Mouse (Mus musculus) adipocyte (in vitro differentiated cells): ENCODE measurements around the gene Faap100.
A peak's percentile ranks its signal among the peaks of the same experiment; 100 is the strongest.
"Not testable (repeated sequence)": the region's sequence is repeated elsewhere in the genome, so short reads cannot be mapped to it uniquely, and the experiment has no call there.

Experiments
- DNase-seq: peaks from one replicate; pipeline ENCODE4 v3.0.0-alpha.2; 2016; ENCODE audit warnings: low spot score

Faap100 gene

DNA sequence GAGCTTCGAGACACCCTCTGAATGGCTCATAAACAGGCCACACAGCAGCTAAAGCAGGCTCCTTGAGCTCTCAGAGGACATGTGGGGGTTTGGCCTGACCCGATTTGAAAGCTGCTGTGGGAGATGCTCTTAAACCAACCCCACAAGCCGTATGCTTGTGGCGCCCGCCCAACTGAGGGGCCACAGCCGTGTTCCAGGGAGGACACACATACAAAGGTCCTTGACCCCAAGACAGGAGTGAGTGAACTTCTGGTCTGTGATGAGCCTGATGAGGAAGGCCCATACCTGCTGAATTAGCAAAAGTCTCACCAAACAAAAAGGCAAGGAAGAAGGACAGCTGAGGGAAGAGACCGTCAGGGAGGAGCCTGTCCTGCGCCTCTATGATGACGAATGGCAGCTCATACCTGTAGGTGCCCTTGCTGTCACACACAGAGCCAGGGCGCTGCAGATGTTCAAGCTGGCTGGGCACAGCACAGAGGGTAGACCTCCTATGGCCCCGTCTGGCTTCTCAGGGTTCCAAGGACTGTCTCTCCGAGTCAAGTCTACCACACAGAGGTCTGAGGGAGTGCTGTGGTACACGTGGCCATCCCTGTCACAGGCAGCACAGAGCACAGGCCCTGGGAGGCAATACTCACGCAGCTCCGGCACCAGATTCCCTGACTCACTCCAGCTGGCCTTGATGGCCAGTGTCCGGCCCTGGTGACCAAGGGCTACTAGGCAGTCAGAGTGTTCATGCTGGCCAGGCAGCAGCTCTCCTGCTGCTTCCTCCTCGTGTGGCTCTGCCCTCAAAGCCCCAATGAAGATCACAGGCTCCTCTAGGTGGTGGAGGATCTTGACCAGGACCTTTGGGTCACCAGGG lies 2.0 kb downstream of the Faap100 start:
- no peak for DNase-seq

GRCm38 (mm10) chr11:120375324-120375723 lies 3.2 kb downstream of the Faap100 start:
- no peak for DNase-seq

DNA sequence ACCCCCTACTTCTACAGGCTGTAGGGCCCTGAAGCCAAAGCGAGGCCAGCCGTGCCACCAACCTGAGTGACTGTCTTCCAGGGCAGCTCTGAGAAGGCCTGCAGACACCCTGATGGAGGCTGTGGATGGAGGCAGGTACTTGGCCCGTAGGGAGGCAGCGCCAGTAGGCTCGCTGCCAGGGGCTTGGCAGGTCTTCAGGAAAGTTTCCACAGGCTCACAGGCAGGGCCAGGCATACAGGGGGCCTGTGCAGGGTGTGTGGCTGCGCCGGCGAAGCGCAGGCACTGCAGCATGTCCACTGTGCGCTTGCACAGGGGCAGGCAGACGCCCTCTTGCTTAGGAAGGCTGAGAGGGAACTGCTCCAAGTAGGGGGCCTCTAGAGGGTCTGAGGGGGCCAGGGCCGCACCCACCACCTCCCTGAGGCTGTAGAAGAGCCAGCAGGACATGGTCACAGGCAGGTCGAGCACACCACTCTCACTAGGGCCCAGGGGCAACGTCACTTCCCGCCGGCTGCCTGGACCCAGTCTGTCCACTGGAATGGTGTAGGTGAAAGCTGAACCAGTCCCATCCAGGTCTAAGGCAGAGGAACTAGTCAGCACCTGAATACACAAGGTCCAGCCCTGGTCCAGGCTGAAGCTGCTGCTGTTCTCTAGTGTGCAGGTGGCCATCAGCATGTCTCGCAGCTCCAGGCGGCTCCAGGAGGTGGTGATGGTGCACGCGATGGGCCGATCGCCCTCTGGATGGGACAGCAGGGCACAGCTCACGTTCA lies 4.6 kb downstream of the Faap100 start:
- DNase-seq = no peak

GRCm38 (mm10) chr11:120373025-120373424 lies 5.5 kb downstream of the Faap100 start:
- no peak for DNase-seq

DNA sequence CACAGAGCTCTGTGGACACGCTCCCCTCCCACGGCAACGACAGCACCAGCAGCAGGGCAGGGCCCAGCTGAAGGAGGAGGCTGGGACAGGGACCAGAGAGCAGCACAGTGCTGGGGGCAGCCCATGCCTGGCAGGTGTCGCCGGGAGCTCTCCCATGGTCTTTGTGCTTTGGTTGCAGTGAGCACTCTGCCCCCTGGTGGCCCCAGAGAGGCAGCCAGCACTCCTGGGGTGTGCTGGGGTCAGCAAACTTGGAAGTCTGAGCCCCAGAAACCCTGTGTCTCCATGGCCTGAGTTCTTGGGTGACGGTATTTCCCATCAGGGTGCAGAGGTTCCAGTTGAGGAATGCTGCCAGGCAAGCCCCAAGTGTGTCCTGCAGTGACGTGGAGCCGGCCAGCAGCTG lies 8.9 kb downstream of the Faap100 start:
- peak; percentile 49 for DNase-seq

GRCm38 (mm10) chr11:120366443-120367027 lies 12.0 kb downstream of the Faap100 start:
- DNase-seq = no peak

- no peak for DNase-seq
Observed at GRCm38 (mm10) chr11:120362891-120363290, 15.7 kb downstream of the Faap100 start.

- DNase-seq = no peak
Observed at GRCm38 (mm10) chr11:120361295-120361694, 17.3 kb downstream of the Faap100 start, which contains the start of gene Fscn2. Gene Fscn2 (plus strand): TSS chr11:120361534.

DNA sequence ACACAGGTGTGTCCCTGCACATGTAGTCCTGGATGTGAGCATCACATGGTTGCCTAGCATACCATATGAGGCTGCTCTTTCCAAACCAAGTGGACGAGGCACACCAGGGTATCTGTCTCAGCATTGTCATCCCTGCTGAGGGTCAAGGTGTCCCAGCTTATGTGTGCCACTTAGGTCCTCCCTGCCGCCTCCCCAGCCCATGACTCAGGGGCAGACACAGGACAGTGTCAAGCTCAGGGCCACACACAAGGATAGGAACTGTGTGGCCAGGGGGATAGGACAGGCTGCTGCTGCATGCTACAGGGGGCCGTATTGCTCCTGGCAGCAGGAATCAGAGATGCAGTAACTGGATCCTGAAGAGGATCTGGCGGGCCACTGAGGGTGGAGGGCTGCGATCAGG lies 17.8 kb downstream of the Faap100 start:
- DNase-seq = no peak

DNA sequence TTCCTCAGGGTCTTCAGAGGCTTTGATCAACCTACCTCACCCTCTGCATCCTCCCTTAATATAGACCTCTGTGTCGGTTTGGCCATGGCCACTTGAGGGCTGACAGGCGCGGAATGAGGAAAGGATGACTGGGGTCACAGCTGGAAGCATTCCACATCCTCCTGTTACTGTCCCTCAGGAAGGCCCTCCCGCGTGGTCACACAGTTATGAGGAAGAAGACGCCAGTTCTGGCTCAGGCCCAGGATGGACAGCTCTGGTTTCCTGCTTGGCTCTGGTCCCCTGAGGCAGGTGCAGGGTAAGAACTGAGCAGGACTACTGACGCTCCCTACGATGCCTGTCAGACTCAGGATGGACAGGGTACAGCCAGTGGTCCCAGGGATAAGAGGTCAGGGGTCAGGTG lies 18.5 kb downstream of the Faap100 start:
- no peak for DNase-seq

DNA sequence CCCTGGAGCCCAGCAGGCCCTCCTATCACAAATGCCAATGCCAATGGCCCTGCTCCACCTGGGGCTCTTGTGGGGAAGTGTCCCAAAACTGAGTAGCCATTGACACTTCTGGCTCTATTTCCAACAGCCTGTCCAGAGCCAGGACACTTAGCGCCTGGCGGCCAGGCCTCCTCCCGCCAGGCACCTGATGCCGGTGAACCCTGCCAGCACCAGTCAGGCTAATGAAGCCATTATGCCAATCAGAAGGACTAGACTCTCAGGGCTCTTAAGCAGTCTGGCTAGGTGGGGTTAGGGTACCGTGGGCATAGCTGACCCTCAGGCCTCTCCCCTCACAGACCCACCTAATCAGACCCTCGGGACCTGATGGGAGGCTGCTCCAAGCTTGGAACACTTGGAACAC lies 19.2 kb downstream of the Faap100 start:
- no peak for DNase-seq

- peak; percentile 42 for DNase-seq
Observed at GRCm38 (mm10) chr11:120357791-120358401, 20.7 kb downstream of the Faap100 start.

GRCm38 (mm10) chr11:120356900-120357299 lies 21.7 kb downstream of the Faap100 start:
- no peak for DNase-seq

GRCm38 (mm10) chr11:120356319-120356840 lies 22.2 kb downstream of the Faap100 start:
- DNase-seq = no peak

- no peak for DNase-seq
Observed at GRCm38 (mm10) chr11:120355277-120356039, 23.1 kb downstream of the Faap100 start.

- no peak for DNase-seq
Observed at GRCm38 (mm10) chr11:120354304-120355276, 24.0 kb downstream of the Faap100 start.

DNA sequence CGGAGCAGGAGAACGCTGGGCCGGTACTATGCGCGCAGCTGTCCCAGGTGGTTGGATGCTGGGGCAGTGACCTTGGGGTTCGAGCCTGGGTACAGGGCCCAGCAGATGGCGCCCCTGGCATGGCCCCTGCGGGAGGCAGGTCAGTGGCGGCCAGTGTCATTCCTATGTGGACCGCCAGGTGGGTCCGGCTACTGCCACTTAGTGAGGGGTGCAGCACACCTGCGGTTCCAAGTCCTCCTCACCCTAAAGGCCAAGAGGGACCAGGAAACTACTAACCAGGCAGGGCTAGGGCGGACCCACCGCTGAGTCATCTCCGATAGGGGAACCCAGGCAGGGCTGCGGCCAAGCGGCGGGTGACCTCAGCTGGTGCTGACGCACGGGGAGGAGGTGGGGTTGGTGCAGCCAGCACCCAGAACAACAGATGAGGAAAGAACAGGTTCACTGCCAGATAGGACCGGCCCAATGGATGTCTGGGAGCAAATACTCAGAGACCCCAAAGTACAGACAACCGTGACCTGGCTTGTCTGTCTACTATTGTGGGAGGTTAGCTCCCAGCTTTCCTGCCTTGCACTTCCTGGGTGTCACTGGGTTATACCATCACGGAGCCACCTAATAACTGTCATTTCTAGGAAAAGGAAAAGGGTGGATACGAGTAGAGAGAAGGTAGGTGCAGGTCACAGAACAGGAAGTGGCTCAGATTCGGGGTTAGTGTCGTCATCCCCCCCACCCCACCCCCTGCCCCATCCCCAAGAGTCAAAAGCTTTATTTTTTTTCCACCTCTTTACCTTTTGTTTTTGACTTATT lies 24.9 kb downstream of the Faap100 start:
- DNase-seq = no peak

GRCm38 (mm10) chr11:120352571-120353290 lies 25.8 kb downstream of the Faap100 start:
- DNase-seq = peak; percentile 45

GRCm38 (mm10) chr11:120352093-120352350 lies 26.5 kb downstream of the Faap100 start:
- not testable (repeated sequence) for DNase-seq
